ENCODE assay signal across 18 mouse cellular contexts in the genomic region with DNA sequence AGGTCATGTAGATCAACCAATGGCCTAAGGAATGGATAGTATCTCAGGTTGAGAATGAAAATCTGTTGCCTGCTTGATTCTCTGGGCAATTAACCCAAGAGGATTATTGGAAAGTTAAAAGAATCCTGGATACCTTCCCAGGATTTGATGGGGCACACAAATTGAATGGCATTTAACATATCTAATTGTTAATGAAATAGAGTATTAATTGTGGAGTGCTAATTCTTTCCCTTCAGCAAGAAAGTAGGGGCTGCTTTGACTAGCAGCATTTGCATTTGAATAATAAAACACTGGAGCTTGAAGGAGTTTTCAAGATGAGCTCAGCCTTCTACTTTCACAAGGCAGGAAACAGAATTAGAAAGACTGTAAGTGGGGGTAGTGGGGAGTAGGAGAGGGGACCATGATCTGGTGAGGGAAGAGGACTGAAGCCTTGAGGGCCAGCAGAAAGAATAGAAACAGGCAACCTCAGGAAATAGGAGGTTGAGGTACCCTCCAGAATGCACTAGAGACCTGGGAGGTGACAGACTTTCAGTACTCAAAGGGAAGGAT.
"Had no signal": no experiment of that assay in that cellular context is flagged by ENCODE, and none has a peak within 500 bp of the region (broad histone marks: within the 10 kb centered on the region; RNA-seq: fewer than 3 reads in every experiment).

No protein-coding gene starts in this region.

- DNase-seq: kidney, postnatal 25 days; layer of hippocampus, adult 9-11 months; liver, postnatal 0 days; lung, embryonic 14.5 days; retina, postnatal 1 day; thymus, adult 18-20 months; thymus, postnatal 36 days had no signal

- H3K27me3 ChIP-seq: limb, embryonic 13.5 days; midbrain, embryonic 13.5 days; neural tube, embryonic 13.5 days had no signal

- H3K27ac ChIP-seq: kidney, postnatal 0 days; layer of hippocampus, adult 2 months; limb, embryonic 10.5 days; limb, embryonic 13.5 days; liver, embryonic 14.5 days; macrophage; midbrain, embryonic 13.5 days; neural tube, embryonic 13.5 days had no signal

- H3K9me3 ChIP-seq: limb, embryonic 10.5 days; limb, embryonic 13.5 days; midbrain, embryonic 13.5 days; neural tube, embryonic 13.5 days had no signal

- H3K4me3 ChIP-seq: layer of hippocampus, adult 2 months; limb, embryonic 10.5 days; limb, embryonic 13.5 days; midbrain, embryonic 13.5 days; myocyte; neural tube, embryonic 13.5 days had no signal

- ATAC-seq: liver, postnatal 0 days; lung, postnatal 0 days; midbrain, embryonic 13.5 days; midbrain, embryonic 16.5 days had no signal

- H3K9ac ChIP-seq: limb, embryonic 13.5 days; liver, embryonic 14.5 days; liver, postnatal 0 days; lung, embryonic 14.5 days; midbrain, embryonic 13.5 days; neural tube, embryonic 13.5 days had no signal

- H3K36me3 ChIP-seq: limb, embryonic 10.5 days; limb, embryonic 13.5 days; midbrain, embryonic 13.5 days; neural tube, embryonic 13.5 days had no signal

- H3K4me1 ChIP-seq: limb, embryonic 10.5 days; limb, embryonic 13.5 days; midbrain, embryonic 13.5 days; neural tube, embryonic 13.5 days had no signal

- H3K4me2 ChIP-seq: limb, embryonic 13.5 days; lung, embryonic 14.5 days; midbrain, embryonic 13.5 days; neural tube, embryonic 13.5 days had no signal
